Mouse (Mus musculus): ENCODE results near the gene Pde8a. TPM values are rescaled to one million over a fixed set of nuclear protein-coding genes. Genes with fewer than 3 reads are reported as not detected.

The Pde8a gene
- 84.0 TPM for polyA plus RNA-seq (2014; fragmentation: Illumina TruSeq; extraction: RNeasy Lipid Tissue Mini Kit (QIAGEN cat#74804); ENCODE audit: low read depth, low replicate concordance)

DNA sequence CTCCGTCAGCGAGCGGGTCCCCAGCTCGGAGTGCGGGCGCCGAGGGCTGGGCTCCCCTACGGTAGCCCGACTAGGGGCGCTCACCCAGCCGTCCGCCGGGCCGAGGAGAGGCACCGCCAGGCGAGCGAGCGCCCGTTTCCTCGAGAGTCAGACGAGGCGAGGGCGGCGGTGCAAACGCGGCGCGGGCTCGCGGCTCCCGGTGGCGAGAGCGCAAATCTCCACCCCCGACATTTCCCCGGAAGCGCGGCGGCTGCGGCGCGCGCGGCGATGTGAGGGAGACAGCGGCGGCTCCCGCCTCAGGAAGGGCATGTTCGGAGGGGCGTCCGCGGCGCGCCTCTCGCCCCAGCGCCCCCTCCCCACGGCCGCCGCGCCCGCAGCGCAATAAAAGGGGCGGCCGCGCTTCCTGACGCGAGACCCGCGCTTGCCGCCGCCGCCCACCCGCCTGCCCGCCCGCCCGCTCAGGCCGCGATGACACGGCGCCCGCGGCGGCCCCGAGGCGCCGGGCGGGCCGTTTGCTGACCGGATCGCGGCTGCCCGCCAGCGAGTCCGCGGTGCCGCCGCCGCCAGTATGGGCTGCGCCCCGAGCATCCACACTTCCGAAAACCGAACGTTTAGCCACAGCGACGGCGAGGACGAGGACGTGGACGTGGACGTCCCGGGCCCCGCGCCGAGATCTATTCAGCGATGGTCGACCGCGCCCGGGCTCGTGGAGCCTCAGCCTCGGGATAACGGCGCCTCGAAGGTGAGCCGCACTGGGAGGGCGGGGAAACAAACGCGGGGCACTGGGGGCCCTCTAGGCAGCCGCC, at the start of gene Pde8a:
Pde8a (plus strand) TSS at position 250 of the 806 bp plus-strand sequence.

DNA sequence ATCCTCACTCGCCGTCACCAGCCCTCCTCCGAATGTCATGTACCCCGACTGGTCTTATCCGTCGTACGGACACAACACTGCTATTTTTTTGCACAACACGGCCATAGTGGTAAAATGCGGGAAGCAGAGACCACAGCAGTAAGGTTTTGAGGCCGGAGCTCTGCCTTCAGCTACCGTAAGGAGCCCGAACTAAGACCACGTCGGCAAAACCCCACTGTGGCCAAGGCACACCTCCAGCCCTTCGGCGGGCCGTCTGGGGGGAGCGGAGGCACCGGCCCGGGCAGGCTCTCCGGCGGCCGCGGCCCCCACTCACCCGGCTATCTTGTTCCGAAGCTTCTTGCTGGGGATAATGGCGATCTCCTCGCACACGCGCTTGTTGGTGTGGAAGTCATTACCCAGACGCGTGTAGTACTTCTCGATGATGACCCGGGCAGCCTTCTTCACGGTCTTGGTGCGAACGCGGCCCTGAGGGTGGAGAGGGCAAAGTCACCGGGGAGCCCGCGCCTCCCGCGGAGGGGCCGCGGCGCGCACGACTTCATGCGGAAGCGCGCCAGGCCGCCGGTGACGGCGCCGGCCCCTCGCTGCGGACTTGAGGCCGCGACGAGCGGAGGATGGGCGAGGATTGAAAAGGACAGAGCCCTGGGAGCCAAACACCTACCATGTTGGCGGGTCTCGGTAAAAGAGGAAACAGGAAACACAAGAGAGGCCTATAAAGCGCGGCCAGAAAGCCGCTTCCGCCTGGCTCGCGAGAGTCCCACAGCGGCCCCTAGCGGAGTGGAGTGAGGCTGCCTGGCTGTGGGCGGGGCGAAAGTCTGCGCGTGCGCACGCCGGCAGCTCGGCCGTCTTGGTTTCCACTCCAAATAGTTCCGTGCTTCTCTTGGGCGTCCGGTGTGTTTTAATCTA, 131.4 kb downstream of the Pde8a start, which contains the start of gene Rps17:
Rps17 (minus strand) TSS at position 711 of the 903 bp plus-strand sequence.

Other genes starting within 250 kb of the Pde8a start
- 7.3 TPM for gene Zfp592, start 219.9 kb upstream of the Pde8a start, polyA plus RNA-seq (2014; fragmentation: Illumina TruSeq; extraction: RNeasy Lipid Tissue Mini Kit (QIAGEN cat#74804); ENCODE audit: low read depth, low replicate concordance)
- not detected for gene Alpk3, start 156.0 kb upstream of the Pde8a start, polyA plus RNA-seq (2014; fragmentation: Illumina TruSeq; extraction: RNeasy Lipid Tissue Mini Kit (QIAGEN cat#74804); ENCODE audit: low read depth, low replicate concordance)
- not detected for gene Slc28a1, start 98.8 kb upstream of the Pde8a start, polyA plus RNA-seq (2014; fragmentation: Illumina TruSeq; extraction: RNeasy Lipid Tissue Mini Kit (QIAGEN cat#74804); ENCODE audit: low read depth, low replicate concordance)
- 196 TPM for gene Rps17, start 131.7 kb downstream of the Pde8a start, polyA plus RNA-seq (2014; fragmentation: Illumina TruSeq; extraction: RNeasy Lipid Tissue Mini Kit (QIAGEN cat#74804); ENCODE audit: low read depth, low replicate concordance)
- gene Cpeb1, start 241.9 kb downstream of the Pde8a start, polyA plus RNA-seq (2014; fragmentation: Illumina TruSeq; extraction: RNeasy Lipid Tissue Mini Kit (QIAGEN cat#74804); ENCODE audit: low read depth, low replicate concordance), result 43.9 TPM